Mouse (Mus musculus) spleen, postnatal 36 days (tissue): Measurements from ENCODE around the gene Btd.

Experiments
- DNase-seq, 2 experiments: peaks; one replicate each; pipeline ENCODE4 v3.0.0; 2022; ENCODE audit warnings: low spot score in 2 of 2, mixed read lengths in 1 of 2

Gene Btd

GRCm38 (mm10) chr14:31645920-31646319 lies 5.1 kb downstream of the Btd start:
- DNase-seq, result no peak

GRCm38 (mm10) chr14:31647991-31648390 lies 7.2 kb downstream of the Btd start:
- no peak for DNase-seq

- DNase-seq, result no peak
Measured at GRCm38 (mm10) chr14:31650347-31650746, 9.5 kb downstream of the Btd start.

GRCm38 (mm10) chr14:31651206-31651605 lies 10.4 kb downstream of the Btd start:
- no peak for DNase-seq

- no peak for DNase-seq
Measured at GRCm38 (mm10) chr14:31652106-31652505, 11.3 kb downstream of the Btd start.

- DNase-seq, result no peak
Measured at GRCm38 (mm10) chr14:31652624-31653023, 11.8 kb downstream of the Btd start.

- DNase-seq, result no peak
Measured at GRCm38 (mm10) chr14:31653101-31653875, 12.5 kb downstream of the Btd start.

- no peak for DNase-seq
Measured at GRCm38 (mm10) chr14:31654816-31655215, 14.0 kb downstream of the Btd start.

- DNase-seq, result no peak
Measured at GRCm38 (mm10) chr14:31655406-31655805, 14.6 kb downstream of the Btd start.

- no peak for DNase-seq
Measured at GRCm38 (mm10) chr14:31656386-31656785, 15.6 kb downstream of the Btd start.

GRCm38 (mm10) chr14:31656857-31657645 lies 16.2 kb downstream of the Btd start:
- DNase-seq, result peak; percentile 67 to 72

GRCm38 (mm10) chr14:31658126-31658680 lies 17.4 kb downstream of the Btd start:
- no peak for DNase-seq

- DNase-seq, result no peak
Measured at GRCm38 (mm10) chr14:31659501-31660181, 18.8 kb downstream of the Btd start.

- no peak for DNase-seq
Measured at GRCm38 (mm10) chr14:31660312-31661093, 19.7 kb downstream of the Btd start.

GRCm38 (mm10) chr14:31661671-31662554 lies 21.1 kb downstream of the Btd start:
- DNase-seq, result peak; percentile 80 to 81

- peak; percentile 71 to 72 for DNase-seq
Measured at GRCm38 (mm10) chr14:31662555-31663211, 21.9 kb downstream of the Btd start.

GRCm38 (mm10) chr14:31663376-31664099 lies 22.7 kb downstream of the Btd start:
- no peak for DNase-seq

- DNase-seq, result no peak
Measured at GRCm38 (mm10) chr14:31664100-31664902, 23.5 kb downstream of the Btd start.
